Mouse (Mus musculus) forebrain, embryonic 15.5 days (tissue): ENCODE results near the gene Prr5l. TPM values are rescaled to one million over a fixed set of nuclear protein-coding genes. Genes with fewer than 3 reads are reported as not detected.

Experiments
- ATAC-seq: fragments of 200-750 bp; cut with Nextera tagmentation; replicated peaks from 2 replicates; pipeline ENCODE4 v1.8.0; 2017; ENCODE audit warnings: mild to moderate bottlenecking, moderate TSS enrichment, moderate library complexity
- H3K27ac ChIP-seq: fragments of 300-500 bp; sonication (generic); replicated peaks from 2 replicates; pipeline ENCODE4 v1.5.1; 2015; ENCODE audit warnings: mild to moderate bottlenecking, inconsistent platforms
- H3K27me3 ChIP-seq: fragments of 300-500 bp; sonication (generic); 2 replicates; pipeline ENCODE4 v1.6.1; 2015; ENCODE audit warnings: inconsistent platforms
- H3K36me3 ChIP-seq: fragments of 300-500 bp; sonication (generic); 2 replicates; pipeline ENCODE4 v1.6.1; 2015; ENCODE audit warnings: mild to moderate bottlenecking, inconsistent platforms
- H3K4me1 ChIP-seq: fragments of 300-500 bp; sonication (generic); 2 replicates; pipeline ENCODE4 v1.6.1; 2015; ENCODE audit warnings: inconsistent platforms
- H3K4me2 ChIP-seq: fragments of 300-500 bp; sonication (generic); replicated peaks from 2 replicates; pipeline ENCODE4 v1.6.1; 2015; ENCODE audit warnings: mild to moderate bottlenecking, inconsistent platforms
- H3K4me3 ChIP-seq: fragments of 300-500 bp; sonication (generic); 2 replicates; pipeline ENCODE4 v1.5.1; 2015; ENCODE audit warnings: mild to moderate bottlenecking, inconsistent platforms
- H3K9ac ChIP-seq: fragments of 300-500 bp; sonication (generic); replicated peaks from 2 replicates; pipeline ENCODE4 v1.6.1; 2015; ENCODE audit warnings: mild to moderate bottlenecking, inconsistent platforms
- H3K9me3 ChIP-seq: fragments of 300-500 bp; sonication (generic); 2 replicates; pipeline ENCODE4 v1.6.1; 2016; ENCODE audit warnings: inconsistent platforms
- WGBS: fragments of 180-500 bp; shearing (Covaris S2); methylation state at CpG from one replicate; pipeline ENCODE4 v1.1.7; 2015; ENCODE audit warnings: mixed read lengths; 5-methylcytosine and 5-hydroxymethylcytosine counted together
- polyA plus RNA-seq: library from polyadenylated mRNA; unstranded; fragments of >200 nt; fragmentation: Nextera tagmentation; extraction: Ambion mirVana; gene quantifications from 2 replicates; pipeline ENCODE4 v1.2.1, GENCODE M21; 2015

Prr5l gene
- polyA plus RNA-seq, 1 experiment from 2014 or later = 4.9 TPM

- 0 out of 2 replicates have a peak, but pooled peaks cover 3% of the 10 kb centered on the region for H3K36me3 ChIP-seq
- no peak overlapping the region; the same call in 1 of the 2 replicates for H3K27ac ChIP-seq
- WGBS = 17% methylated on average over 21 of the region's 21 CpGs
- peaks cover 12% of the 10 kb centered on the region for H3K4me1 ChIP-seq
- H3K4me2 ChIP-seq = peak overlapping the region; percentile 41
- no peaks in the 10 kb centered on the region for H3K9me3 ChIP-seq
- no peaks in the 10 kb centered on the region for H3K27me3 ChIP-seq
- H3K4me3 ChIP-seq = peak overlapping the region; percentile 19
- ATAC-seq = peak; percentile 81
- peak overlapping the region; percentile 29 for H3K9ac ChIP-seq
Observed at GRCm38 (mm10) chr2:101905534-101906378, 22.9 kb upstream of the Prr5l start.

- H3K36me3 ChIP-seq = 0 out of 2 replicates have a peak, but pooled peaks cover 5% of the 10 kb centered on the region
- no peak for ATAC-seq
- no peak overlapping the region for H3K9ac ChIP-seq
- no peak overlapping the region for H3K4me3 ChIP-seq
- no peak overlapping the region for H3K4me2 ChIP-seq
- H3K9me3 ChIP-seq = no peaks in the 10 kb centered on the region
- H3K4me1 ChIP-seq = peaks cover 10% of the 10 kb centered on the region
- WGBS = 77% methylated on average over 4 of the region's 4 CpGs
- no peaks in the 10 kb centered on the region for H3K27me3 ChIP-seq
- no peak overlapping the region for H3K27ac ChIP-seq
Observed at GRCm38 (mm10) chr2:101902196-101902595, 19.4 kb upstream of the Prr5l start.

GRCm38 (mm10) chr2:101896425-101897204 is 13.8 kb upstream of the Prr5l start:
- no peak overlapping the region for H3K9ac ChIP-seq
- H3K4me1 ChIP-seq = no peaks in the 10 kb centered on the region
- H3K27ac ChIP-seq = no peak overlapping the region
- no peak overlapping the region for H3K4me2 ChIP-seq
- H3K36me3 ChIP-seq = 0 out of 2 replicates have a peak, but pooled peaks cover 4% of the 10 kb centered on the region
- H3K4me3 ChIP-seq = no peak overlapping the region
- whole genome bisulfite sequencing = 85% methylated on average over 10 of the region's 10 CpGs
- no peak for ATAC-seq
- H3K9me3 ChIP-seq = no peaks in the 10 kb centered on the region
- H3K27me3 ChIP-seq = no peaks in the 10 kb centered on the region

- no peak for ATAC-seq
- Histone ChIP-seq H3K4me3 (no peak overlapping the region), H3K4me2 (no peak overlapping the region), H3K9me3 (no peaks in the 10 kb centered on the region), H3K9ac (no peak overlapping the region), H3K4me1 (no peaks in the 10 kb centered on the region), H3K27me3 (no peaks in the 10 kb centered on the region), H3K36me3 (0 out of 2 replicates have a peak, but pooled peaks cover 2% of the 10 kb centered on the region), H3K27ac (no peak overlapping the region)
- WGBS = 91% methylated on average over 3 of the region's 3 CpGs
Observed at GRCm38 (mm10) chr2:101894126-101894525, 11.3 kb upstream of the Prr5l start.

GRCm38 (mm10) chr2:101891143-101891542 is 8.3 kb upstream of the Prr5l start:
- no peak overlapping the region for H3K9ac ChIP-seq
- no peaks in the 10 kb centered on the region for H3K9me3 ChIP-seq
- H3K4me1 ChIP-seq = peaks cover 9% of the 10 kb centered on the region
- H3K4me3 ChIP-seq = no peak overlapping the region
- no peak for ATAC-seq
- H3K27me3 ChIP-seq = no peaks in the 10 kb centered on the region
- no peak overlapping the region for H3K27ac ChIP-seq
- WGBS = 66% methylated on average over 7 of the region's 7 CpGs
- H3K36me3 ChIP-seq = no peaks in the 10 kb centered on the region
- H3K4me2 ChIP-seq = no peak overlapping the region

GRCm38 (mm10) chr2:101888886-101889285 is 6.1 kb upstream of the Prr5l start:
- Histone ChIP-seq H3K36me3 (no peaks in the 10 kb centered on the region), H3K9ac (no peak overlapping the region), H3K4me1 (peaks cover 12% of the 10 kb centered on the region), H3K27me3 (no peaks in the 10 kb centered on the region), H3K27ac (no peak overlapping the region), H3K9me3 (no peaks in the 10 kb centered on the region), H3K4me3 (no peak overlapping the region), H3K4me2 (no peak overlapping the region)
- WGBS = 93% methylated on average over 8 of the region's 8 CpGs
- ATAC-seq = no peak

- peak; percentile 99 for ATAC-seq
Observed at GRCm38 (mm10) chr2:101885768-101886438, 3.1 kb upstream of the Prr5l start, which contains the start of gene Commd9. Commd9 (plus strand) TSS chr2:101886247.

GRCm38 (mm10) chr2:101884286-101884685 is 1.5 kb upstream of the Prr5l start:
- peaks cover 12% of the 10 kb centered on the region for H3K4me1 ChIP-seq
- no peaks in the 10 kb centered on the region for H3K36me3 ChIP-seq
- H3K9ac ChIP-seq = no peak overlapping the region
- H3K27me3 ChIP-seq = no peaks in the 10 kb centered on the region
- no peak overlapping the region for H3K4me2 ChIP-seq
- no peak overlapping the region for H3K4me3 ChIP-seq
- no peaks in the 10 kb centered on the region for H3K9me3 ChIP-seq
- no peak for ATAC-seq
- WGBS = 86% methylated on average over 2 of the region's 2 CpGs
- H3K27ac ChIP-seq = no peak overlapping the region

More at GRCm38 (mm10) chr2:101885768-101886438, 3.1 kb upstream of the Prr5l start, which contains the start of gene Commd9:
- Histone ChIP-seq H3K27me3 (no peaks in the 10 kb centered on the region), H3K27ac (peak within 1 kb of the TSS; percentile 66), H3K4me2 (peak within 1 kb of the TSS; percentile 54), H3K4me3 (peak within 1 kb of the TSS; percentile 65), H3K4me1 (peaks cover 12% of the 10 kb centered on the region), H3K9me3 (no peaks in the 10 kb centered on the region), H3K9ac (peak within 1 kb of the TSS; percentile 59), H3K36me3 (no peaks in the 10 kb centered on the region)
- WGBS = 11% methylated on average over 22 of the region's 22 CpGs

- H3K4me2 ChIP-seq = no peak overlapping the region
- no peaks in the 10 kb centered on the region for H3K36me3 ChIP-seq
- H3K9me3 ChIP-seq = no peaks in the 10 kb centered on the region
- no peaks in the 10 kb centered on the region for H3K27me3 ChIP-seq
- H3K4me3 ChIP-seq = no peak overlapping the region
- no peak overlapping the region for H3K9ac ChIP-seq
- peaks cover 5% of the 10 kb centered on the region for H3K4me1 ChIP-seq
- ATAC-seq = no peak
- no peak overlapping the region for H3K27ac ChIP-seq
- WGBS = 90% methylated on average over 9 of the region's 9 CpGs
Observed at GRCm38 (mm10) chr2:101881471-101882162, 1.2 kb downstream of the Prr5l start.

- no peak for ATAC-seq
- H3K27ac ChIP-seq = no peak overlapping the region
- no peaks in the 10 kb centered on the region for H3K4me1 ChIP-seq
- 0 out of 2 replicates have a peak overlapping the region, but pooled peaks have one; percentile 9 for H3K4me2 ChIP-seq
- no peak overlapping the region for H3K9ac ChIP-seq
- 31% methylated on average over 14 of the region's 14 CpGs for WGBS
- H3K36me3 ChIP-seq = no peaks in the 10 kb centered on the region
- no peaks in the 10 kb centered on the region for H3K27me3 ChIP-seq
- no peaks in the 10 kb centered on the region for H3K9me3 ChIP-seq
- H3K4me3 ChIP-seq = no peak overlapping the region
Observed at GRCm38 (mm10) chr2:101871179-101871578, 11.6 kb downstream of the Prr5l start.

- Histone ChIP-seq H3K27me3 (no peaks in the 10 kb centered on the region), H3K36me3 (no peaks in the 10 kb centered on the region), H3K4me3 (no peak overlapping the region), H3K9me3 (no peaks in the 10 kb centered on the region), H3K4me1 (no peaks in the 10 kb centered on the region), H3K9ac (no peak overlapping the region), H3K4me2 (no peak overlapping the region), H3K27ac (no peak overlapping the region)
- 93% methylated on average over 4 of the region's 4 CpGs for WGBS
- ATAC-seq = no peak
Observed at GRCm38 (mm10) chr2:101868683-101869082, 14.1 kb downstream of the Prr5l start.
